Mouse (Mus musculus) cerebellum, adult 11-12 months (tissue): ENCODE measurements around the gene Brsk1.

Experiments
- DNase-seq: peaks from one replicate; pipeline ENCODE4 v3.0.0; 2022

Gene Brsk1

DNA sequence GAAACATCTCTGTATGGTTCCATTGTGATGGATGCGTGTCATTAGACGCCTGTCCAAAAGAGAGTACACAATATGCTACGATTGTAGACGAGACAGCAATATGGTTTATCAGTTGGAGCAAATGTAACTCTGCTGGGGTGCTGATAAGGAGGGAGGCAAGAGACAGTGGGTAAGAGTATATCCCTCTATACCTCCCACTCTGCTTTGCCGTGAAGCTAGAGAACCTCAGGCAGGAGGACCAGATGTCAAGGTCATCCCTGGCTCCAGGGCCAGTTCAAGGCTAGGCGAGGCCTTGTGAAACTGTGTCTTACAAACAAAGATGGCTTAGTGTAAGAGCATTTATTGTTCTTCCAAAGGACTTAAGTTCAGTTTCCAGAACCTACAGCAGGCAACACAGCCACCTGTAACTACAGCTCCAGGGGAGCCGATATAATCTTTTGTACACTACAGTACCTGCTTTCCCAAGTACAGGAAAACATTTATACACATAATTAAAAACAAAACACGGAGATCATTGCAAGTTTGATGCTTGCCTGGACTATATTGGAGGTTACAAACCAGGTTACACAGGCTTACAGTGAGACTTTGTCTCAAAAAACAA is 19.6 kb upstream of the Brsk1 start:
- no peak for DNase-seq

DNA sequence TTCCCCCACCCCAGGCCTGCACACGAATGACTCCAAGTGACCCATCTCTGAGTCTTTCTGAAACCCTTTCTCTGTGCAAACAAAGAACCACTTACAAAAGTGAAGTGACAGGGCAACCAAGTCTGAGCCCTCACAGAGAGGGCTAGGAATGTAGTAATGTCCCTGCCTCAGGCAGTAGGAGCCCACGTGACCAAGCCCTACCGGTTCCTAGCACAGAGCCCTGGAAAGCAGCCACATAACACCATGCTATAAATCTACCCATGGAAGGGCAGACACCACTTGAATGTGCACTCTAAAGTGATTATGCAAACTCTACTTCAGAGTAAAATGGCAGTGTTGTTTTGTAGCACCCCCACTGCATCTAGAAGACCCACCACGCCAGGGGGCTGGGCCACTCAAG is 18.4 kb upstream of the Brsk1 start:
- no peak for DNase-seq

GRCm38 (mm10) chr7:4674114-4674731 is 16.2 kb upstream of the Brsk1 start:
- no peak for DNase-seq

- DNase-seq = no peak
Observed at GRCm38 (mm10) chr7:4675200-4675599, 15.2 kb upstream of the Brsk1 start.

DNA sequence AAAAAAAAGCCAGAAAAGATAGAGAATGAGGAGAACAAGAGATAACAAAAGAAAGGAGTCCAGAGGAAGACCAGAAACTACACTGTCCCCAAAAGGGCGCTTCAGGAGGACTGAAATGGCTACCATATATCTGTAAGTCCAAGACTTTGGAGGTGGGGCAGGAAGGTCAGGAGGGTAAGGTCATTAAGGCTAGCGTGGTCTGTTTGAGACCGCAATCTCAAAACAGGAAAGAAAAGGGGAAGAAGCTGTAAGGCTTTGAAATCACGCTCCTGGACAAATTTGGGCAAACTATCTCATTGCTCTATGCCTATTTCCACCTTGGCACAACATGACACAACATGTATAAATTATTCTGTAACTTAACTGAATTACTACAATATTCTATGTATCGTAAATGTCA is 7.1 kb upstream of the Brsk1 start:
- no peak for DNase-seq

DNA sequence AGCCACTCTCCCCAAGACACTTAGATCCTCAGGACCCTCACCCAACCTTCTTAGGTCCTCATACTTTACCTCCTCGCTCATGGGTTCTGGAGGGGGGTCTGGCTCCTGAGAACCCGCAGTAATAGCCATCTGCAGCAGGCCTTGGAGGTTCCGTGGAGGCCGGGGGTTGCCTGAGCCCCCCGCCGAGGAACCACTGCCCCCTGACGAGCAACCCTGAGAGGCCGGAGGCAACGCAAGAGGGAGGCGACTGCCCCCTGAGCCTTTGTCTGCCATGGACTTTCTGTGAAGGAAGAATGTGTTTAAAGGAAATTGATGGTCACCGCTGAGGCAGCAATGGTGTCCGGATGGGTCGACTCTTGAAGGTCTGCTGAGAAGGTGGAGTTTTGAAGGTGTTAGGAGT is 6.2 kb upstream of the Brsk1 start:
- peak; percentile 60 for DNase-seq

GRCm38 (mm10) chr7:4684632-4685417 is 5.6 kb upstream of the Brsk1 start, which contains the start of gene Hspbp1:
Hspbp1 (minus strand) TSS chr7:4685068.
- peak; percentile 95 for DNase-seq

GRCm38 (mm10) chr7:4690951-4691653 is 698 bp downstream of the Brsk1 start:
- peak; percentile 66 for DNase-seq

- DNase-seq = no peak
Observed at GRCm38 (mm10) chr7:4693004-4693403, 2.6 kb downstream of the Brsk1 start.

DNA sequence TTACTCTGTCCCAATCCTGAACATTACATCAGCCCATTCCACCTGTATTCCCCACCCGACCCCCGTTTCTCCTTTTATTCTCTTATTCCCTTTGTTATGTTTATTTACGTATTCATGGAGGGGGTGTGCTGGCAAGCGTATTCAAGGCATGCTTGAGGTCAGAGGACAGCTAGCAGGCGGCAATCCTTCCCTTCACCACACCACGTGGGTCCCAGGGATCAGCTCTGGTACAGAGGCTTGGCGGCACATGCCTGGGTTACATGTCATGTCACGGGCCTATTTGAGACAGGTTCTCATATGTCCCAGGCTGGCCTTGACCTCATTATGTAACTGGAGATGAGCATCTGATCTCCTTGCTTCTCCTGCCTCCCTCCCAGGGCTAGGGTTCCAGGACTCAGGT is 11.9 kb downstream of the Brsk1 start:
- no peak for DNase-seq

GRCm38 (mm10) chr7:4703195-4703594 is 12.8 kb downstream of the Brsk1 start:
- no peak for DNase-seq

GRCm38 (mm10) chr7:4705098-4705497 is 14.7 kb downstream of the Brsk1 start:
- no peak for DNase-seq

GRCm38 (mm10) chr7:4712594-4712993 is 22.2 kb downstream of the Brsk1 start:
- DNase-seq = no peak

GRCm38 (mm10) chr7:4716955-4717354 is 26.6 kb downstream of the Brsk1 start:
- DNase-seq = no peak

DNA sequence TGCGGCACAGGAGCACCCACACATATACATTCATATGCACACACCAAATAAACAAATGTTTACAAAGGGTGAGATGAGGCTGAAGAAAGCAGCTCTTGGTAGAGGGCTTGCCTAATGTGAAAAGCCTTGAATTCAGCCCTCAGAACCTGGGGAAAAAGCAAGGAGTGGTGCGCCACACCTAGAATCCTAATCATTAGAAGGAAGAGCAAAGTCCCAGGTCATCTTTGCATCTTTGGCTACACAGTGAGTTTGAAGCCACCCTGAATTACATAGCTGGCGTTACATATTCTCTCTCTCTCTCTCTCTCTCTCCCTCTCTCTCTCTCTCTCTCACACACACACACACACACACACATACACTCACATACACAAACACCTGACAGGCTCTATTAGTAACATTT is 28.9 kb downstream of the Brsk1 start:
- DNase-seq = no peak

DNA sequence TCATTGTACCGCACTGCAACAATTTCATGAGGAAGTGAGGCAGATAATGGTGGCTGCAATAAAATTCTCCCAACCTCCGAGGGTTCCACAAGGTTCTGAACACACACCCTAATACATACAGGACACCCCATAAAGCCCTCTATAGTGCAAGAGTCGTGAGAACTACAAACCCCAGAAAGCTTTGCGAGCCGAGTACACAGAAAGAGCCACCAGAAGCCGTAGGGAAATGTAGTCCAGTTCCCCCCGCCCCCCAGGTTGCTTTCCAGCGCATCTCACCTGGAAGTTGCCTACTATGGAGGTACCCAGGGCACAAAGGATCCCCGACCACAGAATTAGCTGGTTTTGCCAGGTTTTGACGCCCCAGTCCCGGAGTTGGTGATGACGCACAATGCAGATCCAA is 33.1 kb downstream of the Brsk1 start:
- no peak for DNase-seq

DNA sequence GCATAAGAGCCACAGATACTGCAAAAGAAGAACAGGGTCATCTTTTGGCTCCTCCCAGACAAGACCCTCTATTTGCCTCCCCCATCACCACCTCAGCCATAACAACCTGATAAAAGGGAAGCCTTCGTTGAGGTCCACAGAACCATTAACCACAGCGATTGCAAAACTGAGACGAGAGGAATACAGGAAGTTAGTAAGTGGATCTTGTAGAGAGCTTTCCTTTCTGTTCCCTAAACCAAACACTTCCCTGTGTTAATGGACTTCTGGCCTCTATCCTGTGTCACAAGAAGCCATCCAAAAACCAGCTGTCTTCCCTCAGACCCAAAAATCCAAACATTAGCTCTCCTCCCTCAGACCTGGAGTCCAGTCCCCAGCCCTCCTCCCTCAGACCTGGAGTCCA is 34.0 kb downstream of the Brsk1 start:
- DNase-seq = no peak

GRCm38 (mm10) chr7:4725169-4725568 is 34.8 kb downstream of the Brsk1 start, which contains the start of gene Tmem150b:
Tmem150b (minus strand) TSS chr7:4725249.
- DNase-seq = no peak

- no peak for DNase-seq
Observed at GRCm38 (mm10) chr7:4731090-4731489, 40.7 kb downstream of the Brsk1 start.

DNA sequence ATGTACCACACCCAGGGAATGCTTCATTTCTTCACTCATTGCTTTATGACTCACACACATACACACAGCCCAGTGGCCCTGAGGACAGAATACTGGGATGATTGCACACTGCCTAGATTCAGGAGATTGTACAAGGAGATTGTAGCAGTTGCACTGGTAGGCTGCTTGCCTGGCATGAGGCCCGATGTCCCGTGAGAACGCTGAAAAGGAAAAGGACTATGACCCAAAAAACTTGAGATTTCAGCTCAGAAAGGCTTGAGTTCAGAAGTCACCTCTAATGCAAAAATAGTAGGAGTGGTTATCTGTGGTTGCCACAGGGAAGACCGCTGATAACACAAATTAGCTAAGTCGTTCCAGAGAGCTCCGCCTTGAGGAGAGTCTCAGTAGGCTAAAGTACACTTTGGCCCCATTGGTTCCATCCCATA is 42.6 kb downstream of the Brsk1 start:
- DNase-seq = no peak

GRCm38 (mm10) chr7:4739041-4739543 is 48.7 kb downstream of the Brsk1 start:
- DNase-seq = no peak

DNA sequence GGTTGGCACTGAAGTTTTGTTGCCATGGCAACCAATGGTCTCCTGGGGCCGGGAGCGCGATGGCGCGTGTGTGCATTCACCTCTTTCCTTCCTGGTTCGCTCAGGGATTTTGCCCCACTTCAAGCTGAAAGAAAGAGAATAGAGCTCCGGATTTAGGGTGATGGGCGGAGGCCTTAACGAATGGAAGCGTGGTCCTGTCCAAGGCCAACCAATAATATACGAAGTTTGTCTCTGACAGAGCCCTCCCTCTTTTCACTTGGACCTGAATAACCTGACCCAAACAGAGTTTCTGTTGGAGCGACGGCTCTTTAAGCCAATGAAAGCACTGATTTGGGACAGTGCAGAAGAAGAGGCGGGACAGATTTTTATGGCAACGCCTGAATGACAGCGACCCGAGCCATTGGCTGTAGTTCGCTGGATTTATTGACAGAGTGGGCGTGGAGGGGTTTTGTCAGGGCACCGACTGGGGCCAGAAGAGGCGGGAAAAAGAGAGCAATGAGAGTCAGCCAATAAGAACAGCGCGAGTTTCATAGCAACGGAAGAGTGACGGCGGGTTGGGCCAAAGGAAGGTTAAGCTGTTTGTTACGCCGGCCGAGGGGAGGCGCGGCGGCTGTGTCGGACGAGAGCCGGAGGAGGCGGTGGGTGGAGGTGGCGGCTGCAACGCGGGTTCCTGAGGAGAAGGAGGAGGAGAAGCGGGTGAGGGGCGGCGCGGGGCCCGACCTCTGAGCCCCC is 49.3 kb downstream of the Brsk1 start, which contains the start of gene Kmt5c:
Kmt5c (plus strand) TSS at position 572 of the 732 bp plus-strand sequence.
- DNase-seq = peak; percentile 100
